Mouse (Mus musculus): Measurements from ENCODE around the gene Twist1. TPM values are rescaled to one million over a fixed set of nuclear protein-coding genes. Genes with fewer than 3 reads are reported as not detected.

Twist1 gene
- total and polyA plus RNA-seq, 3 experiments: not detected

GRCm38 (mm10) chr12:33952843-33953242 lies 4.6 kb upstream of the Twist1 start:
- no peak for DNase-seq (ENCODE audit: extremely low read depth)
- dilution Hi-C loops (cut with MboI; ENCODE audit: extremely low pct_ligation_motif_present, extremely low pct_unique_long_range_greater_than_20kb, low sequenced_read_pairs): no loop called here
- Histone ChIP-seq H3K9ac (ENCODE audit: insufficient read depth, low read depth) (no peak overlapping the region), H3K27me3 (replicated peaks) (no peaks in the 10 kb centered on the region), H3K9me3 (replicated peaks; ENCODE audit: low read length) (peaks cover 10% of the 10 kb centered on the region), H3K4me2 (ENCODE audit: insufficient read depth, low read depth, poor library complexity, severe bottlenecking) (no peak overlapping the region), H3K79me2 (replicated peaks; ENCODE audit: control insufficient read depth, extremely low read depth, insufficient read depth, poor library complexity, severe bottlenecking) (no peaks in the 10 kb centered on the region), H3K4me1 (ENCODE audit: control insufficient read depth in 1 of 2, insufficient read depth in 2 of 2) (no peaks in the 10 kb centered on the region), H3K27ac (ENCODE audit: insufficient read depth, low read depth) (no peak overlapping the region), H3K36me3 (replicated peaks in 1 of 2; ENCODE audit: control insufficient read depth in 1 of 2, insufficient read depth in 1 of 2, low read length in 1 of 2) (no peaks in the 10 kb centered on the region), H3K4me3 (replicated peaks in 1 of 3; ENCODE audit: low read depth in 2 of 3, low read length in 2 of 3, poor library complexity in 1 of 3) (no peak overlapping the region)
- in situ Hi-C loops (cut with MboI; ENCODE audit: low pct_ligation_motif_present, low pct_unique_long_range_greater_than_20kb, low sequenced_read_pairs): no loop called here
- TF ChIP-seq NELFE (IDR thresholded peaks at IDR 0.05; ENCODE audit: low read depth, low read length) (no peak), HCFC1 (IDR thresholded peaks at IDR 0.05; ENCODE audit: low read depth, low read length) (no peak), ZKSCAN1 (IDR thresholded peaks at IDR 0.05; ENCODE audit: borderline replicate concordance, low read depth, low read length) (no peak), EP300 (IDR thresholded peaks at IDR 0.05; ENCODE audit: low read length) (no peak), MAFK (IDR thresholded peaks at IDR 0.05; ENCODE audit: insufficient replicate concordance, low read length) (no peak), ZC3H11A (IDR thresholded peaks at IDR 0.05; ENCODE audit: low read depth, low read length) (no peak), RAD21 (IDR thresholded peaks at IDR 0.05; ENCODE audit: low read depth, low read length) (no peak; the same call in 1 of the 2 replicates), CTCF (conservative IDR thresholded peaks at IDR 0.05 in 1 of 2, IDR thresholded peaks at IDR 0.05 in 1 of 2; ENCODE audit: low read depth in 2 of 2, low read length in 2 of 2) (peak in 1 of 2 experiments; percentile 20; a peak in 1 of 4 replicates)

GRCm38 (mm10) chr12:33954931-33955565 lies 2.4 kb upstream of the Twist1 start:
- no peak overlapping the region for H3K4me2 ChIP-seq (ENCODE audit: insufficient read depth, low read depth, poor library complexity, severe bottlenecking)
- dilution Hi-C loops (cut with MboI; ENCODE audit: extremely low pct_ligation_motif_present, extremely low pct_unique_long_range_greater_than_20kb, low sequenced_read_pairs) (no loop called here), in situ Hi-C loops (cut with MboI; ENCODE audit: low pct_ligation_motif_present, low pct_unique_long_range_greater_than_20kb, low sequenced_read_pairs) (no loop called here)
- H3K4me3 ChIP-seq (replicated peaks in 1 of 3; ENCODE audit: low read depth in 2 of 3, low read length in 2 of 3, poor library complexity in 1 of 3): no peak overlapping the region
- no peak overlapping the region for H3K9ac ChIP-seq (ENCODE audit: insufficient read depth, low read depth)
- no peaks in the 10 kb centered on the region for H3K79me2 ChIP-seq (replicated peaks; ENCODE audit: control insufficient read depth, extremely low read depth, insufficient read depth, poor library complexity, severe bottlenecking)
- H3K4me1 ChIP-seq (ENCODE audit: control insufficient read depth in 1 of 2, insufficient read depth in 2 of 2): no peaks in the 10 kb centered on the region
- DNase-seq (ENCODE audit: extremely low read depth): no peak
- TF ChIP-seq NELFE (IDR thresholded peaks at IDR 0.05; ENCODE audit: low read depth, low read length): no peak
- no peak for TF ChIP-seq MAZ (IDR thresholded peaks at IDR 0.05; ENCODE audit: low read depth, low read length)
- no peak for TF ChIP-seq JUND (conservative IDR thresholded peaks at IDR 0.05; ENCODE audit: low read depth, low read length)
- TF ChIP-seq CHD2 (IDR thresholded peaks at IDR 0.05; ENCODE audit: low read length): no peak
- TF ChIP-seq PAX5 (IDR thresholded peaks at IDR 0.05; ENCODE audit: low read length): no peak
- TF ChIP-seq HCFC1 (IDR thresholded peaks at IDR 0.05; ENCODE audit: low read depth, low read length): no peak
- TF ChIP-seq RAD21 (IDR thresholded peaks at IDR 0.05; ENCODE audit: low read depth, low read length): no peak
- TF ChIP-seq TCF12 (IDR thresholded peaks at IDR 0.05; ENCODE audit: low read depth, low read length): no peak
- no peak for TF ChIP-seq ZKSCAN1 (IDR thresholded peaks at IDR 0.05; ENCODE audit: borderline replicate concordance, low read depth, low read length)
- no peak for TF ChIP-seq RCOR1 (conservative IDR thresholded peaks at IDR 0.05; ENCODE audit: low read depth, low read length)
- TF ChIP-seq ZC3H11A (IDR thresholded peaks at IDR 0.05; ENCODE audit: low read depth, low read length): no peak
- no peak for TF ChIP-seq E2F4 (IDR thresholded peaks at IDR 0.05; ENCODE audit: insufficient replicate concordance, low read depth, low read length)
- H3K9me3 ChIP-seq (replicated peaks; ENCODE audit: low read length): peaks cover 18% of the 10 kb centered on the region
- no peak overlapping the region for H3K27ac ChIP-seq (ENCODE audit: insufficient read depth, low read depth)
- H3K36me3 ChIP-seq (replicated peaks in 1 of 2; ENCODE audit: control insufficient read depth in 1 of 2, insufficient read depth in 1 of 2, low read length in 1 of 2): no peaks in the 10 kb centered on the region
- H3K27me3 ChIP-seq (replicated peaks): no peaks in the 10 kb centered on the region

All from CH12.LX (cell line).